Mouse (Mus musculus): Measurements from ENCODE around the gene Plce1.

DNA sequence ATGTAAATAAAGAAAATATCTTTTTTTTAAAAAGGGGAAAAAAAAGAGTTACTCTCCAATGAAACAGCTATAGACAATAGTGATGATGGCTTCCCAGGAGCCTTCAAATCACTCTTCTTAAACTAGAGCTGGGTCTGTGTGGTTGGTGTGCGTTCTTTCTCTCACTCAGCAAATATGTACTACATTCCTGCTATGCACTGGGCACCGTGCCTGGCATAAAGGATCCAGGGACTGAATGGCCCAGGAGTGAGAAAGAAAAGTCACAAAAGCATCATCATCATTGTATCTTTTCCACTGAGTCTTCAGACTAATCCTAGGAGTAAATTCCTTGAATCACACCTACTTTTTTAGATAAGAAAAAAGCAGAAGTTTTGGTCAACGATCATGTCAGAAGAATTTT is 276.3 kb downstream of the Plce1 start:
- TF ChIP-seq CTCF (IDR thresholded peaks at IDR 0.05) (no peak), EP300 (IDR thresholded peaks at IDR 0.05) (no peak)

Measured in lung, postnatal 0 days (tissue).